Mouse (Mus musculus) small intestine, adult 2 months (tissue): ENCODE measurements around the gene Nadk2.

Experiments
- CTCF ChIP-seq: fragments of 200-500 bp; IDR thresholded peaks from 2 replicates; pipeline ENCODE4 v1.5.1; 2012; ENCODE audit warnings: low read depth, mild to moderate bottlenecking, control low read depth, inconsistent platforms, low read length, moderate library complexity, mixed read lengths; ENCODE audit not compliant: insufficient replicate concordance, insufficient read length; ENCODE audit errors: extremely low read depth
- POLR2A ChIP-seq: fragments of 200-500 bp; IDR thresholded peaks from 2 replicates; pipeline ENCODE4 v1.6.1; 2012; ENCODE audit warnings: low read depth, mild to moderate bottlenecking, control low read depth, inconsistent platforms, low read length, moderate library complexity

GRCm38 (mm10) chr15:9073684-9074083, 2.6 kb downstream of the Nadk2 start:
- no peak for TF ChIP-seq POLR2A
- TF ChIP-seq CTCF: no peak
